In the genomic region with DNA sequence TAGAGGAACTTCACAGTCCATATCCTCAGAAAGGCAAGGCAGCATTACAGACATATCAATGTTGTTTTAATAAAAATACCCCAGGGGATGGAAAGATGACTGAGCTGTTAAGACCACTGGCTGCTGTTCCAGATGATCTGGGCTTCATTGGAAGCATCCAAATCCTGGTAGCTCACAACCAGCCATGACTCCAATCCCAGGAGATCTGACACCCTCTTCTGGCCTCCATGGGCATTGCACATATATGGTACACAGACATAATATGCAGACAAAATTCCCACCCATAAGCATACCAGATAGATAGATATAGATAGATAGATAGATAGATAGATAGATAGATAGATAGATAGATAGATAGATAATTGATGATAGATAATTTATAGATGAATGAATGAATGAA, we compare ENCODE assay signal across 9 mouse cellular contexts. TPM values are rescaled to one million over a fixed set of nuclear protein-coding genes. Genes with fewer than 3 reads are reported as not detected.
A peak's percentile ranks its signal among the peaks of the same experiment; 100 is the strongest.
DNase-seq lines count a peak whose midpoint lies in the region; ATAC-seq and TF ChIP-seq lines count a peak whose summit lies in the region.
"Had no signal": no experiment of that assay in that cellular context is flagged by ENCODE, and none has a peak within 500 bp of the region (broad histone marks: within the 10 kb centered on the region; RNA-seq: fewer than 3 reads in every experiment).

No protein-coding gene starts in this region.

- H3K4me1 ChIP-seq in forebrain, embryonic 14.5 days (ENCODE audit: control insufficient read depth, insufficient read depth, low read length): no peaks in the 10 kb centered on the region
- no peaks in the 10 kb centered on the region; the same call in 1 of the 2 replicates for H3K4me1 ChIP-seq in forebrain, embryonic 16.5 days (replicated peaks; ENCODE audit: control insufficient read depth, insufficient read depth, low read length)
- no peaks in the 10 kb centered on the region for H3K4me1 ChIP-seq in ES-Bruce4 (ENCODE audit: control insufficient read depth, insufficient read depth, low read length)
- H3K4me1 ChIP-seq: forebrain, embryonic 10.5 days had no signal

- no peak for TF ChIP-seq POLR2A in ES-Bruce4 (IDR thresholded peaks at IDR 0.05; ENCODE audit: insufficient read depth, low read length)

- H3K27me3 ChIP-seq in forebrain, embryonic 14.5 days (replicated peaks; ENCODE audit: control insufficient read depth, insufficient read depth, low read length): no peaks in the 10 kb centered on the region
- H3K27me3 ChIP-seq in forebrain, embryonic 16.5 days (replicated peaks; ENCODE audit: control insufficient read depth, insufficient read depth, low read length): no peaks in the 10 kb centered on the region
- H3K27me3 ChIP-seq in ES-Bruce4 (ENCODE audit: control insufficient read depth, insufficient read depth, low read length, poor library complexity, severe bottlenecking): no peaks in the 10 kb centered on the region

- no peak for ATAC-seq in forebrain, embryonic 14.5 days
- ATAC-seq in forebrain, embryonic 16.5 days: no peak

- no peaks in the 10 kb centered on the region for H3K36me3 ChIP-seq in forebrain, embryonic 14.5 days (ENCODE audit: control insufficient read depth, insufficient read depth, low read length)
- H3K36me3 ChIP-seq in forebrain, embryonic 16.5 days (ENCODE audit: control insufficient read depth, insufficient read depth): no peaks in the 10 kb centered on the region
- no peaks in the 10 kb centered on the region for H3K36me3 ChIP-seq in ES-Bruce4 (ENCODE audit: control insufficient read depth, insufficient read depth, low read length, poor library complexity, severe bottlenecking)
- H3K36me3 ChIP-seq: forebrain, embryonic 10.5 days had no signal

- peak; percentile 33 for DNase-seq in forebrain, embryonic 14.5 days (ENCODE audit: low spot score)
- DNase-seq in left cerebral cortex, postnatal 14 days (ENCODE audit: low spot score in 2 of 2): peak; percentile 38 to 39
- no peak for DNase-seq in left cerebral cortex, postnatal 36 days (ENCODE audit: low spot score in 2 of 2)
- DNase-seq in induced T-regulatory cell, adult 2 months (ENCODE audit: low read depth): peak; percentile 14
- DNase-seq in yolk sac, embryonic 10.5 days (ENCODE audit: low spot score): no peak
- no peak for DNase-seq in c-Kit-positive CD71-positive TER-119-positive erythroid progenitor cells, embryonic 14.5 days (ENCODE audit: low spot score)

- no peak overlapping the region for H3K4me3 ChIP-seq in forebrain, embryonic 14.5 days (ENCODE audit: low read depth, low read length)
- H3K4me3 ChIP-seq in forebrain, embryonic 16.5 days (replicated peaks; ENCODE audit: low read length): no peak overlapping the region
- no peak overlapping the region for H3K4me3 ChIP-seq in ES-Bruce4 (ENCODE audit: low read depth, low read length)
- H3K4me3 ChIP-seq: forebrain, embryonic 10.5 days had no signal

- intact Hi-C loops in left cerebral cortex, postnatal 14 days (cut with DNase I): loop anchor here (10.0 kb wide), 1 partner anchor 193 kb away; no protein-coding TSS in a partner anchor
- intact Hi-C loops in left cerebral cortex, postnatal 36 days (cut with DNase I): no loop called here

- no peak overlapping the region for H3K9ac ChIP-seq in forebrain, embryonic 14.5 days (ENCODE audit: low read length)
- H3K9ac ChIP-seq in forebrain, embryonic 16.5 days (replicated peaks; ENCODE audit: low read depth, low read length): no peak overlapping the region
- no peak overlapping the region for H3K9ac ChIP-seq in ES-Bruce4 (ENCODE audit: low read depth, poor library complexity, severe bottlenecking)

- no peak overlapping the region for H3K27ac ChIP-seq in forebrain, embryonic 14.5 days (ENCODE audit: low read depth, low read length)
- H3K27ac ChIP-seq in forebrain, embryonic 16.5 days (ENCODE audit: low read length): no peak overlapping the region
- no peak overlapping the region for H3K27ac ChIP-seq in ES-Bruce4 (ENCODE audit: insufficient read depth, low read length)
- H3K27ac ChIP-seq: forebrain, embryonic 10.5 days had no signal

- TF ChIP-seq CTCF in ES-Bruce4 (IDR thresholded peaks at IDR 0.05; ENCODE audit: low read depth, low read length): peak; percentile 40

- no peak for TF ChIP-seq EP300 in ES-Bruce4 (IDR thresholded peaks at IDR 0.05; ENCODE audit: insufficient read depth, low read depth, low read length)

- H3K4me2 ChIP-seq in forebrain, embryonic 14.5 days (ENCODE audit: low read length): no peak overlapping the region
- H3K4me2 ChIP-seq in forebrain, embryonic 16.5 days (ENCODE audit: low read length): no peak overlapping the region

- no peaks in the 10 kb centered on the region for H3K9me3 ChIP-seq in forebrain, embryonic 14.5 days (replicated peaks; ENCODE audit: control insufficient read depth, low read length)
- no peaks in the 10 kb centered on the region for H3K9me3 ChIP-seq in forebrain, embryonic 16.5 days (ENCODE audit: control insufficient read depth, low read length)
- no peaks in the 10 kb centered on the region for H3K9me3 ChIP-seq in ES-Bruce4 (replicated peaks; ENCODE audit: control insufficient read depth, insufficient read depth, low read length, poor library complexity, severe bottlenecking)
- H3K9me3 ChIP-seq: forebrain, embryonic 10.5 days had no signal

RNA-seq across cellular contexts. Expression of gene Lca5, which starts 59.6 kb away (rescaled TPM):
- 21.2 and 23.8 TPM in 2 replicates for polyA plus RNA-seq in forebrain, embryonic 14.5 days (2014; fragmentation: Nextera tagmentation; extraction: Ambion mirVana)
- polyA plus RNA-seq in forebrain, embryonic 16.5 days (2015; fragmentation: Nextera tagmentation; extraction: Ambion mirVana): 19.3 and 22.5 TPM in 2 replicates
- 10 to 100 TPM; 10.0 to 12.0 TPM for total RNA-seq in left cerebral cortex, postnatal 14 days (2021)
- total RNA-seq in left cerebral cortex, postnatal 36 days (2021): 10 to 100 TPM; 17.9 to 18.6 TPM
- polyA plus RNA-seq in ES-Bruce4 (2011; ENCODE audit: insufficient read depth, insufficient read length, low read depth, missing spikeins): 13.9 and 15.4 TPM in 2 replicates

Comparison
In these comparisons a context has a peak if more than half of its experiments do, and no peak if none do; other contexts are left out.
1. DNase-seq: peak in forebrain, embryonic 14.5 days (single experiment), left cerebral cortex, postnatal 14 days (2 of 2) and induced T-regulatory cell, adult 2 months (single experiment); none in left cerebral cortex, postnatal 36 days (0 of 2), yolk sac, embryonic 10.5 days (single experiment) and c-Kit-positive CD71-positive TER-119-positive erythroid progenitor cells, embryonic 14.5 days (single experiment).